Mouse (Mus musculus) neural tube, embryonic 10.5 days (tissue): ENCODE measurements around the gene Pld1.

Experiments
- DNase-seq: peaks from one replicate; pipeline ENCODE4 v3.0.0-alpha.2; 2017; ENCODE audit warnings: low spot score; ENCODE audit errors: extremely low spot score

The Pld1 gene

DNA sequence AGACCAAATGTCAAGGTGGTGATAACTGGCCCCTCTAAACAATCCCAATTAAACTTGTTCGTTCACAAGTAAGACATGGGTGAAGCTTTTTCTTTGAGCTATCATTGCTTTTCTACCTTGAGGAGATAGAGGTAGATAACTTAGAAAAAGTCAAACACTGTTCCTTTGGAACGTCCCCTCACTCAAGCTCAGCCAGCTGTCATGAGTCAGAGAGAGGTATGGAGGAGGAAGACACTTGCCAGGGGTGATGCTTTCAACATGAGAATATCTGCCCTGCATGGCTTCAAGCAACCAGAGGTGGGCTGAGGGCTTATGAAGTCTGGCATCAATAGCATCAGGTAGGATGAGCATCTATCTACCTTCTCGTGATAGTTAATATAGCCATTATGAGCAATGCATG lies 207.0 kb downstream of the Pld1 start:
- DNase-seq = no peak

DNA sequence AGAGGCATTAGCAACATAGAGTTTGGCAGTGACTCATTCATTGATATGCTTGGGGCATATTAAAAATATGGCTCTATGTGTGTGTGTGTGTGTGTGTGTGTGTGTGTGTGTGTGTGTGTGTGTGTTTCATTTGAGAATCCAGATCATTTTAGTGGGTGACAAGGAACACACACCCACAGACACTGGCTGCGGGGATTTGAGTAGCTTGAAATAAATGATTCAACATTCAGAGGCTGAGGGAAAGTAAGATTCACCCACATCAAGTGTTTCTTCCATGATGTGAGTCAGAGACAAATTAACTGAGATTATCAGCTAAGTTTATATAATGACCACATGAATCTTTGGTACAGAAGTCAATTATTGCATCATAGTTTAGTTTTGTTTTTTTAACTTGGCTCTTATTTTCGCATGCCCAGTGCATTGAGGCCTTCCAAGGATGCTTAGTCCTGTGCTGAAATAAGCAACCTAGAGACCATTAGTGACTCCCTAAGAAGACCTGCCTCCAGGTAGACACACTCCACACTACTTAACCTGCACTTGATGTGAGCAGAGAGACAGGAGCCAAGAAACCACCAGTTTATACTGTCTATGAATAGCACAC lies 211.3 kb downstream of the Pld1 start:
- no peak for DNase-seq

DNA sequence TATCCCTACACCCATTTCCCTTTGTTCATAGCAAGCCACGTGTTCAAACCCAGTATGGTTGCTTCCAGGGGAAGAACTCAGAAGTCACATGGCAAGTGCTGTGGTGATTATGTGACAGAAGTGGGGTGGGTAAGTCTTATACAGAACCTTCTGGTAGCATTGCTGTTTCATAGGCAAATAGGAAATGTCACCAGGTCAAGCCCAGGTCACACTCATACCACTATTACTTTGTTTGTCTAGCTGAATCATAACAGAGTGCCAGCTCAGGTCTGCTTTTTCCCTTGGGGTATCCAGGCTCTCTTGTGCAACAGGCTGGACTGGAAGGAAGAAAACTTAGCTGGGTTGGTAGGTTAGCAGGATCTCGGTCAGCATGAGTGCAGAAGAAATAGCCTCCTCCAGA lies 219.5 kb downstream of the Pld1 start:
- DNase-seq = no peak

DNA sequence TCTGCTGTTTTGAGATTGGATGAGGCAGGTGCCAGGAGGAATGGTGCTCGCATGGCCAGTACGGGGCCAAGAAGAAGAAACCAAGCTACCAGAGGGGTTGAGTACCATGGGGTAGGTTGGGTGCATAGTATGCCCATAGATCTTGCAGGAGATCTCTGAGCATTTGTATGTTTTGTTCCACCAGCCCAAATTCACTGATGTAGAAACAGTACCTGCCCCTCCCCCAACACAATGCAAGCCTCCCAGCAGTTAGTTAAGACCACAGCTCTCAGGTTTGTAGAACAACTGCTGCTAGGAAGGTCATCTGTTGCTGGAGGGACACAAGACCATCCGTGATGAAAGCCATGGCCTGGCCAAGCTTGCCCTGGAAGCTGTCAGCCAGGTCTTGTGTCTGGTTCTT lies 220.4 kb downstream of the Pld1 start:
- no peak for DNase-seq

DNA sequence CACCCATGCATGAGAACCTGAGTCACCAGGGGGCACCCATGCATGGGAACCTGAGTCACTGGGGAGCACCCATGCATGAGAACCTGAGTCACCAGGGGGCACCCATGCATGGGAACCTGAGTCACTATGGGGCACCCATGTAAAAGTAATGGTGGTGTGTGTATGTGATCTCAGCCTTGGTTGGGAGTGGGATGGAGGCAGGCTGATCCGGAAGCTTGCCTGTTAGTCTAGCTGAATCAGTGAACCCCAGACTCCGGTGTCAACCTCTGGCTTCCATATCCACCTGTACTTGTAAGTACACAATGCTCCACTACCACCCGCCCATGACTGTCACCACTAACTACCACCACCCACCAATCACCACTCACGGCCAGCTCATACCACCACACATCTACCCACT lies 223.9 kb downstream of the Pld1 start:
- DNase-seq = peak; percentile 5

DNA sequence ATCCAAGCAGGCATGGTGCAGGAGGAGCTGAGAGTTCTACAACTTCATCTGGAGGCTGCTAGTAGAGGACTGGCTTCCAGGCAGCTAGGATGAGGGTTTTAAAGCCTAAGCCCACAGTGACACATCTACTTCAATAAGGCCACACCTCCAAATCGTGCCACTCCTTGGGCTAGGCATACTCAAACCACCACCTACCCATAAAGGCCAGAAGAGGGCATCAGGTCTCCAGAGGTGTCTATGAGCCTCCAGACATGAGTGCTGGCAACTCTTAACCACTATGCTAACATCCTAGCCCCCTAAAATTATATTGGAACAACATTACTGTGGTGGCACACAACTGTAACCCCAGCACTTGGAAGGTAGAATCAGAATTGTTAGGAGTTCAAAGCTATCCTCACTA lies 226.2 kb downstream of the Pld1 start:
- DNase-seq = no peak

DNA sequence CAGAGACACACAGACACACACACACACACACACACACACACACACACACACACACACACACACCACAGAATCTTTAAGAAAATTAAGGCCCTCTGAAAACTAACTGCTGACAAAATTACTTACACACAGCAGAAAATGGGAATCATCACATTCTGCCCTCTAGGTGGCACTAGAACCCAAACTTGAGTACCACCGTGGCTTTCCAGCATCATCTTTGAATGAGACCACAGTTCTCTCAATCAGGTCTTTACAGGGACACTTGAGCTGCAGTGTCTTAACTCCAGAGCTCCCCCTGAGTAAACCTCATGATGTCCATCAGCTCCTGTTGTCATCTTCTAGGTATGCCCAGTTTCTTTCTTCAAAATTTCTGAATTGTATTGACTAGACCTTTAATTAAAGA lies 227.1 kb downstream of the Pld1 start:
- peak; percentile 58 for DNase-seq

DNA sequence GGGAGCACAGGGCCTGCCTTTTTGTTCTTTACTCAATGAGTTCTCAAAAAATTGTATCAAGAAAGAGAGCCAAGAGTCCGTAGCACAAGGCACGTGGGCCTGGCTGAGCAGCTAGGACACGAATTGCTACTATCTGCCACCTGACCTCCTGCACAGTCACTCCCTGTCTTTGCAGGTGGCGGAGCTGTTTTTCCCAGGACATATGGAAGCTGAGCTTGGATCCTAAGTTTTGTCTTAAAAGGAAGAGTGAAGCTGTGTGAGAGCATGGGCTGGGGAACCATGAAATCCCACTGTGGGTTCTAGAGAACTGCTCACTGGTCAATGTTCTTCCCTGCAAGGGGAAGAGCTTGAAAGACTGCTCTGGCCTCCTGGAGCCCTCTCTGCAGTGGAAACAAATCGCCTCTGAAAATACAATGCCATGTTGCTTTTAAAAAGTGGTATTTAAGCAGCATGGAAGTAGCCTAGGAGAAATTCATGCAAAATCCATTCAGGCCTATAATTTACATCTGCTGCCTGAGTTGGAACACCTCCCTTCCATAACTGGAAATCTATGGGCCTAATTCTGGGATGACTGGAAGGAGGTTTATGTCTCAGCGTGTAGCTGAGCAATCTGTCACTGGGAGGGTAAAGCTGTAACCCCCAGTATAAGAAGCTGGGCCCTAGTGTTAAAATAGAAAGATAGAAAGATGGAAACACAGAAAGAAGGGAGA lies 229.5 kb downstream of the Pld1 start:
- DNase-seq = peak; percentile 9

DNA sequence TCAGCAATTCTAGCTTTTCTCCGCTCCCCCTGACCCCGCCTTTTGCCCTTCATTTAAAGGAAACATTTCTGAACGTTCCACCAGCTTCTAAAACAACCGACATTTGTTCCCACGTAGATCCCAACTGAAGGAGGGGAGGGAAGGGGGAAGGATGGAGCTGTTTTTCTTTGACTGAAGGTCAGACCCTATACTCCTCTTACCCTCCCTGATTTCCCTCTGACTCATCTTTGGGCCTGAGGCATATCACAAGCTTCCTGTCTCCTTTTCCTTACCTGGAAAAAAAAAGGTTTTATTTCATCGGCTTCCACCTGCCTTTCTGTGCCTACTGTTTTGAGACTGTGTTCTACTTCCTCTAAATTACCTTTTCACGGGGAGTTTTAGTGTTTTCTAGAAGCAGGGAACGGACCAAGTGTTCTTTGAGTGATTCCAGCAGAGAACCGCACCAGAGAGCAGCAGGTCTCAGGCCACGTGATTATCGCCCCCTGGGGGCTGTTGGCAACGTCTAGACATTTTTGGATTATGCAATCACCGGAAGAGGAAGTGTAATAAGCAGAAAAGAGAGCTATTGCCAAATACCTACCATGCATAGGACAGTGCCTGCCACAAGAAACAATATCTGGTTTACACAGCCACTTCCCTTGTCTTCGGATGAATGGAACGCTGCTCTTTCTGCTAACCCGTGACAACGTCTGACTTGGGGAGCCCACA lies 232.6 kb downstream of the Pld1 start:
- peak; percentile 28 for DNase-seq

DNA sequence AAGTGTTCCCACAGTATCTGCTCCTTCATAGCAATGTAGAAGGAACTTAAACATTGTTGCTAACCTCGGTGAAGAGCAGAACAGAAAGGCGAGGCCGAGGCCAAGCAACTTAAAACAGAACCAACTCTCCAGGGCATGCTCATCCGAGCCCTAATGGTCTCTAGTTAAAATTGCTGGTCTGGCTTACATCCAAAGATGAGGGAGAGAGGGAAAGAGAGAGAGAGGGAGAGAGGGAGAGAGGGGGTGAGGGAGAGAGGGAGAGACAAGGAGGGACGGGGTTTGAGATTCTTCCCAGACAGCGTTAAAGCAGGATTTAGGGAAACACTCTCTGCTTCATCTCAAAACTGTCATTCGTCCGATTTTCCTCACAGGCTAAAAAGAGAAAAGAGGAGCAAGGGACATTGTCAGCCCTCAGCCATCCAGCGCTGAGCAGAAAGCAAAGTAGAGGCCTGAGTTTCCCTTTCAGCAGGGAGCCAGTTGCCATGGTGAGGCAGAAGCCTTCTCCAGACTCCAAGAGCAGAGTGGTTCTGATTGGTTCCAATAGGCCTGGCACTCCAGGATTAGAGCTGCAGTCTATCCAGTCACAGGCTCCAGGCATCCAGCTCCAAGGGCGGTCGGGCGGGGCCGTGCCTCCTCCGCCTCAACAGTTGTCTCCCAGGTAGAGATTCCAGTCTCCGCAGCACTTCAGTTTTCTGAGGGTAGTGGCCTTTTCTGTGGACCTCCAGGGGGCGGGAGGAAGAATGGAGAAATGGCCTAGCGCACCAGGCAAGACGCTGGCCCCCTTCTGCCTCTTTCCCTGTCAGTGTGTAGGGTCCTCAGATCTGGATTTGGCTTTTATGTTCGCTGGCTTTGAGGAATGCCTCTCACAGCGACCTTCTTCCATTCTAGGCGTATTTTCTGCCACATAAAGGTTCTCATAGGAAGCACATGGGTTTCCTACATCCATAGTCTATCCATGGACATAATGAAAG lies 237.8 kb downstream of the Pld1 start:
- DNase-seq = peak; percentile 55

DNA sequence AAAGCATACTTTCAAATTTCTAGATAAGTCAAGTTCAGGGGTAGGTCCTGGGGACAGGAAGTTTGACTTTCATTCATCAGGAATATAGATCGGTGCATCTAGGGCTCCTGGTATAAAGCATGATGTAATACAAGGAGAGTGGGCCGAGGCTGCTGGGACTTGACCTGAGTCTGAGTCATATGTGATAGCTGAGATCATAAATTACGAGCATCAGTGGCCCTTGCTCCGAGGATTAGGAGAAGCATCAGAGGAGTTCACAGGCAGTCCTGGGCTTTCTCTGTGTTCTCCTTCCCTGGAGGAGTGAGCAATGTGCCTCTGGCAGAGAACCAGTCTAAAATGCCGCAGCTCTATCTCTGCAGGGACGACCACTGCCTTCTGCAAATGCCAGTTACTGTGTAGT lies 239.8 kb downstream of the Pld1 start:
- DNase-seq = no peak
